Mouse (Mus musculus) cerebellum, adult 9-10 months (tissue): ENCODE measurements around the gene Hax1.

ENCODE experiments used
- DNase-seq: peaks from one replicate; pipeline ENCODE4 v3.0.0; 2022

Hax1 gene

DNA sequence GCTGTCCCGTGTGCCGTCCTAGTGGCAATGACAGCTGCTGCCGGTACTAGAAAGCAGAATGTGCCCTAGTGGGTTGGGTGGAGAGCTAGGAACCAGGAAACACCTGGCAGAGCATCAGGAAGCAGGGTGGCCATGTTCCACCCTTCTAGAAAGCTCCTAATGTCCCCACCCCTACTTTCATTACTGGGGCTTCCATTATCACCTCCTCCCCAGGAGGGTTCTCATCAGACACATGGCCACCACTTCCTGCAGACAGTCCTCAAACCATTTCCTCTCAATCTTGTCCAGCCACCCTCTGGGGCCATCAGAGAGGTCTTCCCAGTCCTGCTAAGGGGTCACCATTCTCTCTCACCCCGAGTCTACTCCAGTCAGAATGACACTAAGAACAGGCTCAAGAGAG lies 37.1 kb downstream of the Hax1 start:
- no peak for DNase-seq

GRCm38 (mm10) chr3:89960469-89960868 lies 38.1 kb downstream of the Hax1 start:
- peak; percentile 93 for DNase-seq

DNA sequence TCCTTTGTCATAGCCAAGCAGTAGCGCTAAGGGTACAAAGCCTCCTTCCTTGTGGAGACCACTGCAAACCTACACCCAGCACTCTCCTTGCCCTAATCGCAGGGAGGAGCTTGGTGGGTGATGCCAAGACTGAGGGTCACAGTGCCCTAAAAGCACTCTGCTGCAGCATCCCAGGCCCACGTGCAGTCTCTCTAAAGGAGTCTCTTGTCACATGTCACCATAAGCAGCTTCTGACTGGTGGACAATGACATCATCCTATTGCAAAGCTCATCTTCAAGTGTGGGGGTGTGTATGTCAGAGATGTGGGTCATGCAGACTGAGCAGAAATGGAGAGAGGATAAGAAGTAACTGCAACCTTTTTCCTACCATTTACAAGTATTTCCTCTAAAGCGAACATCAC lies 39.1 kb downstream of the Hax1 start:
- DNase-seq = peak; percentile 78

DNA sequence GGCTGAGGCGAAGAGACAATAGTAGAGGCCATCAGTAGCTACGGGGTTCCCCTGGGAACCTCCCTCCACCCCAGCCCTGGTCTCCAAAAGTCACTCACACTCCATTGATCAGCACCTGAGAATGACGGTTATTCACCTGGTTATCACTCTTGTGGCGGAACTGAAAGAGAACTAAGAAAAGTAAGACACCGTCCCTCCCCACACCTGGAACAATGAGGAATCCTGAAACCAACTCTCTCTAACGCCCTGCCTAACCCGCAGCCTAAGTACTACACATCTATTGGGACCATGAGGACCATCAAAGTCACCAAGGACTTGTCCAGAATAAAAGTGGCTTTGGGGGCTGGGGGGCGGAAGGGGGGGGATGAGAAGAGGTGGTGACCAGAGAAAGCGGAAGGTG lies 40.7 kb downstream of the Hax1 start:
- no peak for DNase-seq

DNA sequence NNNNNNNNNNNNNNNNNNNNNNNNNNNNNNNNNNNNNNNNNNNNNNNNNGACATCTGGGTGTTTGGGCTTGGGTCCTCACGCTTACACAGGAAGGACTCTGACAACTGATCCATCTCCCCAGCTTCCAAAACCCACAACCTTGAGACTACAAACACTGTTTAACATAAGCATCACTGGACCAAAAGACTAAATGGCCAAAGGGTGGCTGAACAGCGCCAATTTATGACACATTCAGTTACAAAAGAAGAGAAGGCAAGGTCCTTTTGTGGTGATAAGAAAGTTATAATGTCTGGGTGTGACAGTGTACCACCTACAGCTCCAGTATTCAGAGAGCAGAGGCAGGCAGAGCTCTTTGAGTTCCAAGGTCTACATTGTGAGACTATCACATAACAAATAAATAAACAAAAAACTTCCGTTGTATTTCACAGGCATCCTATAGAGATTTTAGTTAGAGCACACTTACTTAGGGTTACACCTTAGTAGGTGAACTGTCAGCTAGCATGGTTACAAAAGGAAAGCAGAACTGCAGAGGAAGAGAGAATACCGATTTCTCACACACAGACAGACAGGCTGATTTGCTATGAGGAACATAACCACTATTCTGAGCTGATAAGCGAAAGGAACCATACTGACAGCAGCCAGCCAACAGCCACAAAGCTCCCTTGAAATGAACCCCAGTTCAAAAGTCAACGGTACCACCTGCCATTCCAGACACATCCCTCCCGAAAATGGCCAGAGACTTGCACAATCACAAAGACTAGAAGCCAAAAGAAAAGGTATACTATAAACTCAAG lies 42.2 kb downstream of the Hax1 start:
- no peak for DNase-seq

DNA sequence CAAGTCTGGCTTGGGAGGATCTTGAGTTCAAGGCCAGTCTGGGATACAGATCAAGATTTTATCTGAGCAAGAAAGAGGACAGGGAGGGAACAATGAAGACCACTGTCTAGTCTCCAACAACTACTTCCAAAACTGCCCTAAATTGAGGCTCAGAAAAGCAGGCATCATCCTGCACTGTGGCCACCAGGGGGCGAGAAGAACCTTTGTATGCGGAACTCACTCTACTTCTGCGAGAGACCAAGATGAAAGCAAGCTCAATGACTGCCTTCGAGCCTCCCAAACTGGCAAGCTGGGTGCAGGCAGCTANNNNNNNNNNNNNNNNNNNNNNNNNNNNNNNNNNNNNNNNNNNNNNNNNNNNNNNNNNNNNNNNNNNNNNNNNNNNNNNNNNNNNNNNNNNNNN lies 45.2 kb downstream of the Hax1 start:
- peak; percentile 80 for DNase-seq

DNA sequence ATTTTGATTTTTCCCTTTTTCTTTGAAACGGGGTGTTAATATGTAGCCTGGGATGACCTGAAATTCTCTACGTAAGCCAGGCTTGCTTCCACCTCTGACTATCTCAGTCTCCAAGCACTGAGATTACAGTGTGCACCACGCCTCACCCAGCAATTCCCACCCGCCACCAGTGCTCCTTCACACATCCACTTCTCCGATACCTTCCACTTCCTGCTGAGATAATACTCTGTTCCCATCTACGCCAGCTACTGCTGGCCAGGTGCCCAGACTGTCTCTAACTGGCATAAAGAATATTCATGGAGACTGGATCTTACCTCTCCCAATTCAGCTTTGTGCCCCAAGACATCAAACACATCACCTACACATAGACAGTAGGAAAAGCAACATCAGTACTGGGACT lies 49.9 kb downstream of the Hax1 start:
- peak; percentile 62 for DNase-seq

GRCm38 (mm10) chr3:89948021-89948420 lies 50.6 kb downstream of the Hax1 start:
- no peak for DNase-seq
